Mouse (Mus musculus) B cell, adult 67 days (primary cell): ENCODE measurements around the gene Slc10a7. TPM values are rescaled to one million over a fixed set of nuclear protein-coding genes. Genes with fewer than 3 reads are reported as not detected.

Source experiments
- total RNA-seq, 2 experiments: library from RNA; stranded (reverse); gene quantifications; 4 replicates each; pipeline ENCODE4 v1.2.4; 2023

The Slc10a7 gene
- 10 to 100 TPM; 38.2 to 42.6 TPM for total RNA-seq

GRCm38 (mm10) chr8:78509273-78510031, at the start of gene Slc10a7:
Gene Slc10a7 (plus strand): TSS chr8:78509346.

GRCm38 (mm10) chr8:78508719-78509272, 350 bp upstream of the Slc10a7 start, which contains the start of gene Rbmxl1:
Gene Rbmxl1 (minus strand): TSS chr8:78508898.

Other genes starting within 250 kb of the Slc10a7 start
- not detected for gene Pou4f2, start 72.7 kb upstream of the Slc10a7 start, total RNA-seq
- 10 to 100 TPM; 92.6 to 98.3 TPM for gene Rbmxl1, start 448 bp upstream of the Slc10a7 start, total RNA-seq